Mouse (Mus musculus) C2C12 (cell line): ENCODE measurements around the gene Wbp2. TPM values are rescaled to one million over a fixed set of nuclear protein-coding genes. Genes with fewer than 3 reads are reported as not detected.

ENCODE experiments used
- H3K27me3 ChIP-seq: one replicate; pipeline ENCODE4 v1.6.1; 2011; ENCODE audit not compliant: control insufficient read depth, insufficient read depth, insufficient read length
- H3K36me3 ChIP-seq: one replicate; pipeline ENCODE4 v1.6.1; 2011; ENCODE audit not compliant: control insufficient read depth, insufficient read depth
- H3K4me3 ChIP-seq: one replicate; pipeline ENCODE4 v1.5.1; 2011; ENCODE audit warnings: mild to moderate bottlenecking, control low read depth; ENCODE audit not compliant: poor library complexity, insufficient read depth, severe bottlenecking
- H3K79me2 ChIP-seq: one replicate; pipeline ENCODE4 v1.6.1; 2011; ENCODE audit not compliant: control insufficient read depth, insufficient read depth
- H3K79me3 ChIP-seq: one replicate; pipeline ENCODE4 v1.6.1; 2011; ENCODE audit warnings: low read depth, control low read depth
- H3ac ChIP-seq: one replicate; pipeline ENCODE3; 2011; ENCODE audit warnings: low read depth; ENCODE audit not compliant: control insufficient read depth, insufficient read length
- CEBPB ChIP-seq: IDR thresholded peaks from one replicate; pipeline ENCODE4 v1.6.1; 2011; ENCODE audit warnings: low read depth, mild to moderate bottlenecking, control low read depth, moderate library complexity
- CTCF ChIP-seq: IDR thresholded peaks from one replicate; pipeline ENCODE4 v1.5.1; 2011; ENCODE audit not compliant: control insufficient read depth, insufficient read depth, insufficient read length
- FOSL1 ChIP-seq: IDR thresholded peaks from one replicate; pipeline ENCODE4 v1.8.0; 2011; ENCODE audit warnings: mild to moderate bottlenecking, low read length; ENCODE audit not compliant: poor library complexity, insufficient read depth, severe bottlenecking
- MAX ChIP-seq: IDR thresholded peaks from one replicate; pipeline ENCODE4 v1.6.1; 2011; ENCODE audit warnings: mild to moderate bottlenecking, control low read depth
- MYOD1 ChIP-seq: IDR thresholded peaks from one replicate; pipeline ENCODE4 v1.6.1; 2011; ENCODE audit warnings: low read depth; ENCODE audit not compliant: control insufficient read depth, insufficient read length
- MYOG ChIP-seq: IDR thresholded peaks from one replicate; pipeline ENCODE4 v1.6.1; 2011; ENCODE audit not compliant: control insufficient read depth, insufficient read length; ENCODE audit errors: extremely low read depth
- USF1 ChIP-seq: IDR thresholded peaks from one replicate; pipeline ENCODE4 v1.6.1; 2011; ENCODE audit warnings: low read depth, mild to moderate bottlenecking, control low read depth, moderate library complexity
- polyA plus RNA-seq: library from polyadenylated mRNA; unstranded; fragments of >200 nt; fragmentation: generic; extraction: Trizol; gene quantifications from one replicate; pipeline ENCODE4 v1.2.1, GENCODE M21; 2012; ENCODE audit warnings: missing spikeins

Wbp2 gene
- polyA plus RNA-seq, 1 experiment: 87.6 TPM

DNA sequence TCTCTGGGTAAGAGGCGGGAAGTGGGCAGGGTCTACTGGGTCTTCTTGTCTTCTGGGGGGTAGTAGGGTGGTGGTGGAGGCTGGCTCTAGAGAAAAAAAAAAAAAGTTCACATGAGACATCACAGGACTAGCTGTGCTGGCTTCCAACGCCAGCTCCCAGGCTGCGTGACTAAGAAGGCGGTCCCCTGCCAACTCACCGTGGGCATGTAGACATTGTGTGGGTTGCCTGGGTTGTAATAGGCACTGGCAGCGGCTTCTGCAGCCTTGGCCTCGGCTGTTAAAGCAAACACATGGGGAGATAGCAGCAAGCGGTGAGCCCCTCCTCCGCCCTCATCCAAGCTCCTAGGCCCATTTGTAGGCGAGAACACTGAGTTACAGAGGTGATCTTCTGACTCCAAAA is 7.3 kb downstream of the Wbp2 start:
- Histone ChIP-seq H3K27me3 (no peaks in the 10 kb centered on the region), H3K79me2 (peaks cover 2% of the 10 kb centered on the region), H3K36me3 (peaks cover 50% of the 10 kb centered on the region), H3K4me3 (no peak overlapping the region), H3K79me3 (no peaks in the 10 kb centered on the region), H3ac (no peak overlapping the region)
- TF ChIP-seq MYOG (no peak), CTCF (no peak), MAX (no peak), USF1 (no peak), MYOD1 (no peak), FOSL1 (no peak), CEBPB (no peak)

DNA sequence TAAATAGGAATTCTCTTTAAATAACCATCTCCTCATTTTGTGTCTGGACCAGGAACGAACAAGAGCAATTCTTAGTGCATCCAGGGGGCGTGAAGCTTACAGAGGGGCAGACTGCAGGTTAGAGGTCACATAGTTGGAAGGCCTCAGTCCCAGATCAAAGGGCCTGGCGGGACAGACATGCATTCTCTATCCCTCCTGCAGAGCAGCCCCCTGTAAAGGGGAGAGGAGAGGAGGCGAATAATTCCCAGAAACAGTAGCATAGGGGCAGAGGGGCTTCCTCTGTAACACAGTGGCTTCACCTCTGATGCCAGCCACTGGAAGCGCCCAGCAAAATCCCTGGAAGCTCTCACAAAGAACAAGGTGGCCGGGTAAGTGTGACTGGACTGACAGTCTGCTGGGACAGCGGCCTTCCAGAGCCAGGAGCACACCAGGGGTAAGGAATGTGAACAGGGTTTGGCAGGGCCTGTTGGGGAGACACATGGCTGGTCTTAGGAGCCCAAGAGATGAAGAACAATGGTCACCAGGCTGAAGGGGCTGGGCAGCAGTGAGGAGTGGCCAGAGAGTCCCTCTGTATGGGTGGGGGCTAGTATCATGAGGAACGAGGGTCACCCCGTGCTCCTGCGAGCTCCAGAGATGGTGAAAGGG is 8.0 kb downstream of the Wbp2 start:
- no peak overlapping the region for H3K4me3 ChIP-seq
- no peak overlapping the region for H3ac ChIP-seq
- H3K79me3 ChIP-seq: no peaks in the 10 kb centered on the region
- TF ChIP-seq MYOD1: no peak
- TF ChIP-seq MYOG: no peak
- no peak for TF ChIP-seq USF1
- no peak for TF ChIP-seq CTCF
- no peak for TF ChIP-seq FOSL1
- TF ChIP-seq MAX: no peak
- no peak for TF ChIP-seq CEBPB
- no peaks in the 10 kb centered on the region for H3K27me3 ChIP-seq
- peaks cover 44% of the 10 kb centered on the region for H3K36me3 ChIP-seq
- no peaks in the 10 kb centered on the region for H3K79me2 ChIP-seq

DNA sequence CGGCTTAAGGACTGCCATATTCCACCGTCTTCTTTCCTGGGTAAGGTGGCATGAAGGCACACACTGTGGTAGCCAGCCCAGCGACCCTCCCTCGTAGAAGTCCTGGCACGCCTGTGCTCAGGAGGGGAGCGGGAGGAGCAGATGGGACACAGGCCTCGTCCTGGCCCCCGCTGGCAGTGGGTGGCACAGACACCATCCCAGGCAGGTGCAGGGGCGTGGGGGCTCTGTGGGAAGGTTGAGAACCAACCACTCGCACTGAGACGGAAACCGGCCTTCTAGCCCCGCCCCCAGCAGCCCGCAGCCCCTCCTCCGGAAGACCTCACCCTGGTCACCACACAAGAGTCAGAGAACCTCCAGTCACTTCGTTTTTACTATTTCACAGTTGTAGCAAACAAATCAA is 8.6 kb downstream of the Wbp2 start:
- TF ChIP-seq CTCF (no peak), MAX (no peak), CEBPB (no peak), MYOG (no peak), USF1 (no peak), MYOD1 (no peak), FOSL1 (no peak)
- H3K4me3 ChIP-seq: no peak overlapping the region

DNA sequence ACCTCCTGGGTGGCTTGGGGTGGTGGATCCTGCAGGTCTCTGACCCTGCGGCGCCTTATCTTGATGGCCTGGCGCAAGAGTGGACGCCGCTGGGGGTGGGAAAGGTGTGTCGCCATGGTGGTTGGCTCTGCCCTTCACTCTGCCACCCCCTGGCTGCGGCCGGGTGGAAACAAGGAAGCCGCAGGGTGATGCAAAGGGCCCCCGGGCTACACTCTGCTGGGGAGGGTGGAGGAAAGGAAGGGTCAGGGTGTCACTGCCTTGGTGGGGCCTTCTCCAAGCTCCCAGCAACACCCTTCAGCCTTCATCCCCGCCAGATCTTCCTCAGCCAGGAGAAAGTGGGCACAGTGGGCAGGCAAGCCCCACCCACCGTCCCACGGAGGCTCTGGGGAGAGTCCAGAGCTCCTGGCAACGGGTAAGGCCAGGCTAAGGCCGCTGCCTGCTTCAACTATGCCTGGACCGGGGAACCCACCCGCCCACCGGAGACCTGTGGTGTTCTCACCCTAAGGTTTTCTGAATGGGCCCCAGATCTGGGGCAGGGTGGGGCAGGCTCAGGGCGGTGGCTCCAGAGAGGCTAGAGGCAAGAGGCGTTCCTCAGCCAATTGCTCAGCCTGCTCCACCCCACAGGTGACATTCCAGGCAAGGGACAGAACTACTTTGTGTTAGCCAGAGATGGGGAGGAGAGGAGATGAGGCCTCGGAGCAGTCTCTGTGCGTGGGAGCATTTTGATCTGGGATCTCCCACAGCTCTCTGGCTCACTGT is 9.2 kb downstream of the Wbp2 start, which contains the start of gene Unc13d:
Unc13d (minus strand) TSS at position 516 of the 759 bp plus-strand sequence.
- Histone ChIP-seq H3K4me3 (no peak within 1 kb of the TSS), H3K79me2 (no peaks in the 10 kb centered on the region), H3K79me3 (no peaks in the 10 kb centered on the region), H3ac (no peak within 1 kb of the TSS), H3K27me3 (no peaks in the 10 kb centered on the region), H3K36me3 (peaks cover 36% of the 10 kb centered on the region)
- TF ChIP-seq FOSL1: no peak
- TF ChIP-seq MAX: no peak
- TF ChIP-seq CTCF: no peak

More for the DNA sequence above, 8.6 kb downstream of the Wbp2 start:
- no peaks in the 10 kb centered on the region for H3K79me2 ChIP-seq
- peaks cover 38% of the 10 kb centered on the region for H3K36me3 ChIP-seq
- no peaks in the 10 kb centered on the region for H3K79me3 ChIP-seq
- no peaks in the 10 kb centered on the region for H3K27me3 ChIP-seq
- H3ac ChIP-seq: no peak overlapping the region

DNA sequence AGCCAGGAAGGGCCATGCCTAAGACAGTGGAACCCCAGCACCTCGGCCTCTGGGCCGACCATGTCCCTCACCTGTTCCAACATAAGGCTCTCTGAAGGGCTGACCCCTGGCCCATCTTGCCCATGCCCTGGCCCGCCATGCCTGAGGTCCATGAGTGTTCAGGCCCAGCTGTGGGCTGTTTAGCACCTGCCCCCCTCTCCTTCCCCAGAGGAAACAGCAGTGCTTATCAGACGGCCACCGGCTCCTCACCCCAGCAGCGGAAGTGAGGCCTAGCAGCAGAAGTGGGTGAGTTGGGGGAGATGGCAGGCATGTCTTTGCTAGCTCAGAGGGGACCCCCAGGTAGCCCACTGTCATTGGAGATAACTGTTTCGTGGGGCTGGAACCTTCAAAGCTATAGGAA is 10.0 kb downstream of the Wbp2 start:
- Histone ChIP-seq H3K79me3 (no peaks in the 10 kb centered on the region), H3K4me3 (no peak overlapping the region), H3K79me2 (no peaks in the 10 kb centered on the region), H3K27me3 (no peaks in the 10 kb centered on the region), H3K36me3 (peaks cover 30% of the 10 kb centered on the region), H3ac (no peak overlapping the region)
- TF ChIP-seq CTCF (no peak), FOSL1 (no peak), MYOG (no peak), MAX (no peak), CEBPB (no peak), USF1 (no peak), MYOD1 (no peak)
